Mouse (Mus musculus) c-Kit-positive CD71-positive TER-119-negative erythroid progenitor cells, embryonic 14.5 days (primary cell): ENCODE results near the gene Cyp2c23.

Experiments used
- DNase-seq: peaks from one replicate; pipeline ENCODE4 v3.0.0-alpha.2; 2013; ENCODE audit warnings: low read depth

Cyp2c23 gene

GRCm38 (mm10) chr19:44023066-44023465, 5.9 kb downstream of the Cyp2c23 start:
- peak; percentile 3 for DNase-seq

GRCm38 (mm10) chr19:44021502-44021901, 7.5 kb downstream of the Cyp2c23 start:
- DNase-seq = no peak

GRCm38 (mm10) chr19:44019739-44020138, 9.3 kb downstream of the Cyp2c23 start:
- no peak for DNase-seq

GRCm38 (mm10) chr19:44013862-44014261, 15.1 kb downstream of the Cyp2c23 start:
- DNase-seq = no peak

DNA sequence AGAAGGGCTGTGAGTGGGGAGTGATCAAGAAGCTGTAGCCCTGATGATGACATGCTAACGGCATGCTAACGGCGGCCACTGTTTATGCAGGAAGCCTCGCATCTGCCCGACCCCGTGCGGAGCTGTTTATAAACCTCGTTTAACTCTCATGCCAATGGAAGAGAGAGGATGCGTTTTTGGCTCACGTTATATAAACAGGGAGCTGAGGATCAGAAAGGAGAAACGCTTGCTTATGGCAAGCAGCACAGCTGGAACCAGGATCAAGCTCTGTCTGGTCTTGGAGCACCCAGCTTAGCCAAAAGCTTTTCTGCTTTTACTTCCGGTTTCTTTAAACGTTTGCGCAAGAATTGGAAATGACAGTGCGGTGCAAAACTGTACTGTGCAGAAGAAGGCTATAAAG, 20.2 kb downstream of the Cyp2c23 start:
- no peak for DNase-seq

DNA sequence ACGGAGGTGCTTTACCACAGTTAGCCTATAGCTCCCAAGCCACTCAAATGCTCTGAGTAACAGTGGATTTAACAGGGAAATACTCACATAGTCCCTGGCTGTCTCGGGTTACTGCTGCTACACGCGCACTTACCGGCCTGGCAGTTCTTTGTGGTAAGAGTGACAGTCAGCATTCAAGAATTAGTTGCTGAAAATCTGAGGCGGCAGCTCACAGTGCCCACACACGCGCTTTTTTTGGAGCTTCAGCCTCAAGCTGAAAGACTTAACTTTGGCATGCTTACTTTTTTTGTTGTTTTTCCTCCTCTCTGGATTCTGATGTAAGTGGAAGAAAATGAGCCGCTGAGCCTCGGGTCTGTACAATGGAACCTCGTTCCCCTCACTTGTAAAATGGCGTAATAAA, 21.8 kb downstream of the Cyp2c23 start:
- DNase-seq = no peak

DNA sequence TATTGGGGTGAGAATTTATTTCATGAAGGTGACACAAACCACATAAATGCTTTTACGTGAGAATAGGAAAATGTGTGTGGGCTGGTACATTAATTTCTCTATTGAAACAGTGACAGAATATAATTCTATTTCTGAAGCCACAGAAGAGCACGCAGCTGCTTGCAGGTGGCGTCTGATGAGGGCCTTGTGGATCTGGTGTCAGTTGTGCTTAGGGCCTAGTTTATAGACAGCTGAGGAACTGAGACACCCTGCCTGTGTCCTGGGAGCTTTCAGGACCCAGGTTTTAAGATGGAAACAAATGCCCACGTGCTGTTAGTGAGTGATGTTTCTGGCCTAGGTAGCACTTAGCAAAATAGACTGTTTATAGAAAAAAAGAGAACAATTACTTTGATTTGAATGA, 24.0 kb downstream of the Cyp2c23 start:
- DNase-seq = no peak

GRCm38 (mm10) chr19:44004261-44004660, 24.7 kb downstream of the Cyp2c23 start:
- no peak for DNase-seq

DNA sequence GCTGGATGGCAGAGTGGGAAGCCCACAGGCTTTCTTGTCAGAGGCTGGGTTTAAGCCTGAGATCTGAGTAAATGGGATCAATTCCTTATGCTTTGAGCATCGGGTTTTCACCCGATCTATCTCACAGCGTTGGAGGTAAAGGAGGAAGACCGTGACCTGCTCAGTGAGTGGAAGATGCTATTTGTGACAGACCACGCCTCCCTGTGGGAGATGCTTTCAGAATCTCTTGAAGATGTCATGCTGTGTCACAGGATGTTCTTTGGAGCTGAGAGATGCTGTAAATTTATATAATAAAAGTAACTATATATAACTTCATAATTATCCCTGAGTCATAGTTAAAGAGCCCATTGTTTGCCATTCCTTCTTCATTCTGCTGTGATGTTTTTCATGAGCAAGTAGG, 28.3 kb downstream of the Cyp2c23 start:
- no peak for DNase-seq

DNA sequence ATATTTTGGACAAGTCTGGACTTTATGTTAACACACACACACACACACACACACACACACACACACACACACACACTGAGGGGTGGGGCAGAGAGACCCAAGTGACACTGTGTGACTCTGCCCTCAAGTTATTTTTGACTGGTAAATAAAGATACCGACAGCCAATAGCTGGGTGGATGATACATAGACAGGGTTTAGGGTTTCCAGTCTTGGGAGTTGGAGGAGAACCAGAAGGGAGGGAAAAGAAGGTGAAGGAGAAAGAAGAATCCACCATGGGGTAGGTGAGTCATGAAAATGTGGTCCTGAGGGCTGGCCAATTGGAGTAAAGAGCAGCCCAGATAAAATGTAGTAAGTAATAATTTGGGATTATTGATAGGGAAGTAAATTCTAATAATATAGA, 28.9 kb downstream of the Cyp2c23 start:
- no peak for DNase-seq

DNA sequence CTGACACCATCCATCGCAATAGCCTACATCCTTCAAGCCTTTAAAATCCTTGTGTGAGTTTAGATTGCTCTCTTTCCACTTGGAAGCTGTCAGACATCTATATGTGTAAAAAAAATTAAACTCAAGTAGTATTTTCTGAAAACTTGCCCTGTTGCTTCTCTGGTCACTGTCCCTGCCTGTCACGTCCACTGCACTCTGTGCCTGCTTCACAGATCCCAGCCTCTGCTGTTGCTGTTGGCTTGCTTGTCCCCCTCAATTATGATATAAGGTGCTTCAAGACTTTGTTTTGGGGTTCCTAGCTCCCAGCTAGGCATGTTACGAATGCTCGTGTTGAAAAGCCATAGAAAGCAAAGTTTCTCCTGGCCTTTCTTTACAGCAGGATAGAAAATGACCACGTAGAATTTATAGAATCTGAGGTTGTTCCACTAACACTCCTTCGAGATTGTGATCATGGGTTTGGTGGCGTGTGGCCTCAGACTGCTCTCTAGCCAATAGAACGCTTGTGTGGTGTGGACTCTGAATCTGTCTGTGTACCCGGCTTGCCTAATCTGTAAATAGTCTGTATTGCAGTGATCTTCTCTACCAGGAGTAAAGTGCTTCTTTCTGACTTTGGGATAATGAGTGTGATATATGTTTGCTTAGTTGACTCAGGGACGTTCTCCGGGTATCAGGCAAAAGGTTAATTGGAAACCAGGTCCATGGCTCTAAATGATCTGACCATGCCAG, 30.0 kb downstream of the Cyp2c23 start:
- no peak for DNase-seq

- no peak for DNase-seq
Measured at GRCm38 (mm10) chr19:43998101-43998500, 30.9 kb downstream of the Cyp2c23 start.

GRCm38 (mm10) chr19:43995427-43995826, 33.6 kb downstream of the Cyp2c23 start:
- no peak for DNase-seq

GRCm38 (mm10) chr19:43992464-43992863, 36.5 kb downstream of the Cyp2c23 start:
- no peak for DNase-seq

DNA sequence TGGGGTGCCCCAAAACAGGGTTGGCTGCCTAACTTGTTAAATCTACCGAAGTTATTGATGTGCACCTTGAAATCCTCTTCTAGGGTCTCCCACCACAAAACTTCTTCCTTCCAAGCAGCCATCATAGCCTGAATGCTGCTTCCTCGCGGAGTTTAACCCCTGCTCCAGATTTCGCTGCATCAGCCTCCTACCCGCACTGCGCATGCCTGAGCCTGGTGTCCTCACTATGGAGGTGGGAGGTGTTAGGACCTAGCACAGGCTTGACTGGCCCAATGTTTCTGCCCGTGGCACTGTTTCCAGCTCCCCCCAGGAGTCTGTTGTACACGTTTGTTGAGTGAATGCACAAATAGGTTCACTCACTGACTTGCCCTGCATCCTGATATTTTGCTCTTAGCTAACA, 38.6 kb downstream of the Cyp2c23 start:
- no peak for DNase-seq

- DNase-seq = no peak
Measured at GRCm38 (mm10) chr19:43986069-43986794, 42.8 kb downstream of the Cyp2c23 start, which contains the start of gene Cpn1. Gene Cpn1, minus strand, starts transcription at chr19:43986556.

GRCm38 (mm10) chr19:43981992-43982391, 47.0 kb downstream of the Cyp2c23 start:
- DNase-seq = no peak

DNA sequence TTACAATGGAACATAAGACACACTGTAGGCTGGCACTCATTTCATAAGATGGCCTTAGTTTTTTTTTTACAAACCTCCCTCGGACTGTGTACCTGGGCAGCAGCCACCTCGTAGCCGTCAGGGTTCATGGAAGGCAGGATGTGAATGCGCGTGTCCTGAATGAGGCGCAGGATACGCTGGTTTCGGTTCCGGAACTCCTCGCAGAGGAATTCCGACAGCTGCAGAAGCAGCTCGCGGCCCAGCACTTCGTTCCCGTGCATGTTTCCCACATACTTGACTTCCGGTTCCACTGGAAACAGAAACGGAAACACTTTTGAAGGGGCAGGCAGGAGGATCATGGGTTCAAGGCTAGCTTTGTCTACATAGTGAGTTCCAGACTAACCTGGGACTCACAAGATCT, 48.3 kb downstream of the Cyp2c23 start:
- DNase-seq = no peak

GRCm38 (mm10) chr19:43977799-43978198, 51.2 kb downstream of the Cyp2c23 start:
- no peak for DNase-seq

GRCm38 (mm10) chr19:43976661-43977060, 52.3 kb downstream of the Cyp2c23 start:
- DNase-seq = no peak

- DNase-seq = no peak
Measured at GRCm38 (mm10) chr19:43974221-43974620, 54.8 kb downstream of the Cyp2c23 start.

DNA sequence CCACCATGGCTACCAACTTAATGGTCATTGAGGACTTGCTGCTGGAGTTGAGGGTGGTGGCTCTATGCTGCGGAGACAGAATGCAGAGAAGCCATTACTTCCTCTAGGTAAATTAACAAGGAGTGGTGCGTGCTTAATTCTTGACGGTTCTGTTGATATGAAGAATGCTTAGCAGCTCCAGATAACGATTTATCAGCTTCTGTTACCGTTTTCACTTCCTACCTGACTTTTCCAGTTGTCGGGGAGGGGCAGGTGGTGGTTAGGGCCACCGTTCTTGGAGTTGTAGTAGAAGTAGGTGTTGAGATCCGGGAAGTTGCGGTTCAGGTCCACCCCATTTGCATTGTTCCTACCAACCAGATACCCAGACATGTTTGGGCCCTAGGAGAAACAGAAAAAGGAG, 55.3 kb downstream of the Cyp2c23 start:
- DNase-seq = no peak

GRCm38 (mm10) chr19:43972129-43972528, 56.9 kb downstream of the Cyp2c23 start:
- no peak for DNase-seq
